Mouse (Mus musculus): ENCODE measurements around the gene Kif1c. TPM values are rescaled to one million over a fixed set of nuclear protein-coding genes. Genes with fewer than 3 reads are reported as not detected.

Gene Kif1c
- polyA plus RNA-seq, 1 experiment from 2014 or later: 12.4 TPM

GRCm38 (mm10) chr11:70742117-70742516, 41.8 kb downstream of the Kif1c start:
- no peak overlapping the region for H3K27ac ChIP-seq (ENCODE audit: low read depth)
- no peak overlapping the region for H3K4me2 ChIP-seq
- H3K27me3 ChIP-seq (ENCODE audit: insufficient read depth, low read length): no peaks in the 10 kb centered on the region
- H3K9ac ChIP-seq: no peak overlapping the region
- no peaks in the 10 kb centered on the region for H3K4me1 ChIP-seq (ENCODE audit: insufficient read depth)
- H3K4me3 ChIP-seq (ENCODE audit: low read depth, low read length): no peak overlapping the region
- DNase-seq (no peak), ATAC-seq (ENCODE audit: insufficient read depth) (no peak)
- no peaks in the 10 kb centered on the region for H3K36me3 ChIP-seq (ENCODE audit: insufficient read depth)
- 79% methylated on average over 7 of the region's 7 CpGs for WGBS
- no peaks in the 10 kb centered on the region for H3K9me3 ChIP-seq (ENCODE audit: low read depth, low read length)
- no peak for TF ChIP-seq CTCF (IDR thresholded peaks at IDR 0.05; ENCODE audit: low read depth)

GRCm38 (mm10) chr11:70742581-70743459, 42.5 kb downstream of the Kif1c start:
- DNase-seq (no peak), ATAC-seq (ENCODE audit: insufficient read depth) (no peak)
- TF ChIP-seq CTCF (IDR thresholded peaks at IDR 0.05; ENCODE audit: low read depth): no peak
- Histone ChIP-seq H3K27ac (ENCODE audit: low read depth) (no peak overlapping the region), H3K4me1 (ENCODE audit: insufficient read depth) (no peaks in the 10 kb centered on the region), H3K4me2 (no peak overlapping the region), H3K27me3 (ENCODE audit: insufficient read depth, low read length) (no peaks in the 10 kb centered on the region), H3K9me3 (ENCODE audit: low read depth, low read length) (no peaks in the 10 kb centered on the region), H3K4me3 (ENCODE audit: low read depth, low read length) (no peak overlapping the region), H3K36me3 (ENCODE audit: insufficient read depth) (no peaks in the 10 kb centered on the region), H3K9ac (no peak overlapping the region)
- 74% methylated on average over 12 of the region's 12 CpGs for WGBS

GRCm38 (mm10) chr11:70745636-70746035, 45.3 kb downstream of the Kif1c start:
- Histone ChIP-seq H3K27me3 (ENCODE audit: insufficient read depth, low read length) (no peaks in the 10 kb centered on the region), H3K27ac (ENCODE audit: low read depth) (no peak overlapping the region), H3K9me3 (ENCODE audit: low read depth, low read length) (no peaks in the 10 kb centered on the region), H3K4me2 (no peak overlapping the region), H3K4me3 (ENCODE audit: low read depth, low read length) (no peak overlapping the region), H3K36me3 (ENCODE audit: insufficient read depth) (no peaks in the 10 kb centered on the region), H3K9ac (no peak overlapping the region), H3K4me1 (ENCODE audit: insufficient read depth) (no peaks in the 10 kb centered on the region)
- WGBS: 58% methylated on average over 7 of the region's 7 CpGs
- DNase-seq (no peak), ATAC-seq (ENCODE audit: insufficient read depth) (no peak)
- no peak for TF ChIP-seq CTCF (IDR thresholded peaks at IDR 0.05; ENCODE audit: low read depth)

- no peak overlapping the region for H3K4me2 ChIP-seq
- no peak overlapping the region for H3K9ac ChIP-seq
- WGBS: 76% methylated on average over 4 of the region's 4 CpGs
- no peak for ATAC-seq (ENCODE audit: insufficient read depth)
- no peak overlapping the region for H3K27ac ChIP-seq (ENCODE audit: low read depth)
- no peaks in the 10 kb centered on the region for H3K27me3 ChIP-seq (ENCODE audit: insufficient read depth, low read length)
- H3K9me3 ChIP-seq (ENCODE audit: low read depth, low read length): no peaks in the 10 kb centered on the region
- no peaks in the 10 kb centered on the region for H3K4me1 ChIP-seq (ENCODE audit: insufficient read depth)
- TF ChIP-seq CTCF (IDR thresholded peaks at IDR 0.05; ENCODE audit: low read depth): no peak
- DNase-seq: no peak
- H3K4me3 ChIP-seq (ENCODE audit: low read depth, low read length): no peak overlapping the region
- no peaks in the 10 kb centered on the region for H3K36me3 ChIP-seq (ENCODE audit: insufficient read depth)
Observed at GRCm38 (mm10) chr11:70747876-70748545, 47.7 kb downstream of the Kif1c start.

- no peak for TF ChIP-seq CTCF (IDR thresholded peaks at IDR 0.05; ENCODE audit: low read depth)
- WGBS: 74% methylated on average over 4 of the region's 4 CpGs
- ATAC-seq (ENCODE audit: insufficient read depth) (no peak), DNase-seq (no peak)
- Histone ChIP-seq H3K36me3 (ENCODE audit: insufficient read depth) (no peaks in the 10 kb centered on the region), H3K4me1 (ENCODE audit: insufficient read depth) (no peaks in the 10 kb centered on the region), H3K4me2 (no peak overlapping the region), H3K4me3 (ENCODE audit: low read depth, low read length) (no peak overlapping the region), H3K27me3 (ENCODE audit: insufficient read depth, low read length) (no peaks in the 10 kb centered on the region), H3K9ac (no peak overlapping the region), H3K9me3 (ENCODE audit: low read depth, low read length) (no peaks in the 10 kb centered on the region), H3K27ac (ENCODE audit: low read depth) (no peak overlapping the region)
Observed at GRCm38 (mm10) chr11:70752337-70753017, 52.1 kb downstream of the Kif1c start.

- DNase-seq (no peak), ATAC-seq (ENCODE audit: insufficient read depth) (no peak)
- no peak overlapping the region for H3K27ac ChIP-seq (ENCODE audit: low read depth)
- no peak overlapping the region for H3K4me2 ChIP-seq
- no peak for TF ChIP-seq CTCF (IDR thresholded peaks at IDR 0.05; ENCODE audit: low read depth)
- H3K9ac ChIP-seq: no peak overlapping the region
- H3K36me3 ChIP-seq (ENCODE audit: insufficient read depth): no peaks in the 10 kb centered on the region
- 85% methylated on average over 10 of the region's 10 CpGs for WGBS
- no peaks in the 10 kb centered on the region for H3K9me3 ChIP-seq (ENCODE audit: low read depth, low read length)
- H3K4me1 ChIP-seq (ENCODE audit: insufficient read depth): no peaks in the 10 kb centered on the region
- H3K4me3 ChIP-seq (ENCODE audit: low read depth, low read length): no peak overlapping the region
- H3K27me3 ChIP-seq (ENCODE audit: insufficient read depth, low read length): no peaks in the 10 kb centered on the region
Observed at GRCm38 (mm10) chr11:70753146-70753545, 52.8 kb downstream of the Kif1c start.

GRCm38 (mm10) chr11:70754476-70754875, 54.1 kb downstream of the Kif1c start:
- 64% methylated on average over 4 of the region's 4 CpGs for WGBS
- H3K27me3 ChIP-seq (ENCODE audit: insufficient read depth, low read length): no peaks in the 10 kb centered on the region
- no peak for TF ChIP-seq CTCF (IDR thresholded peaks at IDR 0.05; ENCODE audit: low read depth)
- H3K4me2 ChIP-seq: no peak overlapping the region
- H3K27ac ChIP-seq (ENCODE audit: low read depth): no peak overlapping the region
- H3K4me1 ChIP-seq (ENCODE audit: insufficient read depth): no peaks in the 10 kb centered on the region
- no peak overlapping the region for H3K4me3 ChIP-seq (ENCODE audit: low read depth, low read length)
- no peaks in the 10 kb centered on the region for H3K9me3 ChIP-seq (ENCODE audit: low read depth, low read length)
- H3K9ac ChIP-seq: no peak overlapping the region
- DNase-seq (no peak), ATAC-seq (ENCODE audit: insufficient read depth) (no peak)
- no peaks in the 10 kb centered on the region for H3K36me3 ChIP-seq (ENCODE audit: insufficient read depth)
